Mouse (Mus musculus) kidney, postnatal 25 days (tissue): ENCODE results near the gene Rrp12.

Experiments used
- DNase-seq, 2 experiments: peaks; one replicate each; pipeline ENCODE4 v3.0.0; 2021; ENCODE audit warnings: mixed read lengths in 2 of 2

Rrp12 gene

DNA sequence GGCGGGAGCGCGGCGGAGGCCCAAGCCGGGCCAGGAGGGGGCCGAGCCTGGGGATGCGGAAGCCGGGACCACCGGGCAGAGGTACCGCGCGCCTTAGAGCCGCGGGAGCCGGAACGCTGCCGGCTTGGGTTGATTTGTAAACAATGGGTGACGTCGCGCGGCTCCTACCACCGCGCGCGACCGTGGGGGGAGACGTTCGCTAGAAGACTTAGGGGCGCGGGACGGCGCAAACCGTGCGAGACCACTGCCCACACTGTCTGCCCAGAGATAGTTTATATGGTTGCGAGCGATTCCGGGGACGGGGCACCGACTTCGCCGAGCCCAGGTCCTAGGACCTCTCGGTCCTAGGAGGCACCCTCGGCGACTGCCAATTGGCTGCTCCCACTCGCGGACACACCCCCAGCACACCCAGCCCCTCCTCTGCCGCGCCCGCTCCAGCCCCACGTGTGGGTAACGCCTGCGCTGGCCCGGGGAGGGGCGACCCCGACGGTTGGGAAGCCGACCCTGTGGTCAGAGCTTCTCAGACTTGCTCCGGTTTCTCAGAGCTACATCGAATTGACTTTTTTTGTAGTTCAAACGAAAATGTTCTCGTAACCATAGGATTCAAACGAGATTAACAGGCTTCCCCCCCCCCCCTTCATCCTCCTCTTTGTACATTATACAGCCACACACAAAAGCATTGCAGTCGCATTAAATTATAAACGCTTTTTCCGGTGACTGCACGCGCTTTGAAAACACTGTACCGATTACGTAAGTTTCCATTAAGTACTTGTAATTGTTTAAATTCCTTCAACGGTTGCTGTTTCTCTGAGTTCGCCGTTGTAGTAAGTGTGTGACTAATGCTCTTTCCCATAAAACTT is 47.8 kb downstream of the Rrp12 start, which contains the start of gene Frat2:
TSS of gene Frat2 (minus strand) at position 141 of the 860 bp plus-strand sequence.
- peak; percentile 86 to 95 for DNase-seq

DNA sequence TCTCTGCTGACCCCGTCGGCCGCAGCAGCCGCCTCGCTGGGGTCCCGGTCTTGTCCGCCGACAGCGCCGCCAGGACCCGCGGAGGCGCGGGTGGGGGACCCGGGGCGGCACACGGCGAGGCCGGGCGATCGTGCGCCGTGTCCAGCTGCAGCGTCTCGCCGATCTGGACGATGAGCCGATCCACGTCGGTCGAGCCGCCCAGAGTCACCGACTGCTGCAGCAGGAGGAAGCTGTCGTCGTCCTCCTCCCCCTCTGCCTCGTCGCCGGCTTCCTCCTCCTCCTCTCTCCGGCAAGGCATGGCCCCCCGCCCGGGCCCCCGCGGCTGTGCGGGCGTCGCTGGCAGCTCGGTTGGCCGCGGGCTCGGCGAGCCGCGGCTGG is 48.4 kb downstream of the Rrp12 start:
- peak in 1 of 2 experiments; percentile 26 for DNase-seq

DNA sequence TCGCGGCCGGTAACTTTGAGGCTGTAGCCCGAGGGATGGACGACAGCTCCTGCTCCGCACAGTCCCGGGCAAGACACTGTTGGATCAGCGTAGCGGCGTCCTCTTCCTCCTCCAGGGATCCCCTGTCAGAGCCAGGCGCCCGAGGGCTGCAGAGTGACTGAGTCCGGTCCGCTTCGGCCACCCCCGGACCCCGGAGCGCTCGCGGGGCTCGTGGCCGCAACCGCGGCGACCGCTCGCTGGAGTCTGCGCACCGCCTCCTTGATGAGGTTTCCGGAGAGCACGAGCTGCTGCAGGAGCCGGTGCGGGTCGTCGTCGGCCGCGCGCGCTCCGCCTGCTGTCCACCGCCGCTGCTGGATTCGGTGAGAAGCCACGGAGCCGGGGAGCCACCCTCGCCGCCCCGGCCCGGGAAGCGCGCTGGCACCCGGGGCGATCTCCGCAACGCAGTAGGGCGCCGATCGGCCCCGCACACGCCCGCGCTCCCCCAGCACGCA is 48.8 kb downstream of the Rrp12 start:
- peak; percentile 31 to 56 for DNase-seq

DNA sequence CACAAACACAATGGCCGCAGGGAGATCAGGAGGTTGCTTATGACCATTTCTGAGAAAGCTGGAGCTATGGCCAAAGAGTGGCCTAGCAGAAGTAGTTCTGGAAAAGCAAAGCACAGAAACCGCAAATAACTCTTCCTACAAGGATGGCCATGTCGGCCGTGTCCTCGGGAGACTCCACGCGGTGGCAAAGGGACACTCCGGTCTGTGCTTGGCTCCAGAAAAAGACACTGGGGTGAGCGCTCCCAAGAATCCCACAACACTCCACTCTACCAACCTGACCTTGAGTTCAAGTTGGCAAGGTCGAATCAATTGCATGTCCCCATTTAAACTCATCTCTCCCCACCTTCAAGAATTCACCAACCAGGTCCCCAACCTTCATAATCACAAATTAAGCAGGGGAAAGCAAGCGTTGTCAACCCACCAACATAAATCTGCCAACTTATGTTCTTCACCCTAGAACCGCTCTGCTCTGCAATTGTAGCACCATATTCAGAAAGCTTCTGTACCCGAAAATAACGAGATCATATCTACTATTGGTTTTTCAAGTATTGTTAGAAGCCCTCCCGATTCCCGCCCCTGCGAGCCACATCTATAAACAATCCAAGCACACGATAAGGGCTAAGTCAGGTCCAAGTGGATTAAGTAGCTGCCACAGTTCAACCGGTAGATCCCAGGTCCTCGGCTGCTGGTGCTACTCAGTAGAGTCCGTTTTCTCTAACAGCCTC is 49.4 kb downstream of the Rrp12 start:
- DNase-seq, result no peak

DNA sequence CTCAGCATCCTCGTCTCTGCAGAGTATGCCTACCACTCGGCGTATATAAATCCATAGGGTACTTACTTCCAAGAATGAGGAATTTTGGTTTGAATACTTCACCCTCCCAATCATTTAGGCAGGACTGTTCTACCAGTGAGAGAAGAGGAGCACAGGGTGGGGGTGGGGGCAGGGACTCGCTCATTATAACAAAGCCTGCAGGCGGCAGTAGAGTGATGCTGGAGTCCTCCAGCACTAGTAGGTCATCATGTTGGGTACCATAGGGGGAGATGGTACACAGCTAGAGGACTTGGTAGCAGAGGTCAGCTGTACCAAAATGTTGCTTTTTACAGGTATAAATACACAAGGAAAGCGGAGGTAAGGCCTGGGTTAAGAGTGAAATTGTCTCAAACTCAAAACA is 51.6 kb downstream of the Rrp12 start:
- DNase-seq, result no peak

DNA sequence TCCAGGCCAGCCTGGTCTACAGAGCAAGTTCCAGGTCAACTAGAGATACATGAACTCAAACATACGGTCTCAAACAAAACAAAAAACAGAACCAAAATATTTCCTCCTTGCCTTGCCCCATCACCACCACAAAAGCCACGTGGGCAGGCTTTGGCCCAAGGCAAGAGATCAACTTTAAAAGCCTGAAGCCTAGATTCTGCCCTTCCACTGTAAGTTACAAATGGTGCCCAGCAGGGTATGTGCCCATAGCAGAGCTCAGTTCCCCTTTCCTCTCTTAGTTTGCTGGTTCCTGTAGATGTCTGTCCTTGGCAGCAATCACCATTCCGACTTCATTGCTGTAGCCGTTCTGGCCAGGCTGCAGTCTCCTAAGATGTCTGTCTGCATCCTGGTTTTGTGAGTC is 53.3 kb downstream of the Rrp12 start:
- no peak for DNase-seq

DNA sequence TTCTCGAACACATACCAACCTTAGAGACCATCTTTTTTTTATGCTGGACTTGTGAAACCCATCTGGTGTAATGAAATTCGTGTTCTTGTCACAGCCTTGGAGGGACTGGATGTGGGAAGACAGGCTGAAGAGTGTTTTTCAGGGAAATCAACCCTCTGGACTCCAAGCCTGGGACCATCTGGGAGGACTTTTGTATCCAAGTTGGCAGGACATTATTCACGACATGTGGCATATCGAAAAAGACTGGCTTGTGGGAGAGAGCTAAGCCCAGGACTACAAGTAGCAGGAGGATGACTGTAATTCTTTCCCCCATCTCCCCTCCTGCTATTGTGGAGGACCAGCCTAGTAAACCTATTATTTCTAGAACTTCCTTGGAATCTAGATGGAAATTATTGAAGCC is 53.8 kb downstream of the Rrp12 start:
- no peak for DNase-seq

DNA sequence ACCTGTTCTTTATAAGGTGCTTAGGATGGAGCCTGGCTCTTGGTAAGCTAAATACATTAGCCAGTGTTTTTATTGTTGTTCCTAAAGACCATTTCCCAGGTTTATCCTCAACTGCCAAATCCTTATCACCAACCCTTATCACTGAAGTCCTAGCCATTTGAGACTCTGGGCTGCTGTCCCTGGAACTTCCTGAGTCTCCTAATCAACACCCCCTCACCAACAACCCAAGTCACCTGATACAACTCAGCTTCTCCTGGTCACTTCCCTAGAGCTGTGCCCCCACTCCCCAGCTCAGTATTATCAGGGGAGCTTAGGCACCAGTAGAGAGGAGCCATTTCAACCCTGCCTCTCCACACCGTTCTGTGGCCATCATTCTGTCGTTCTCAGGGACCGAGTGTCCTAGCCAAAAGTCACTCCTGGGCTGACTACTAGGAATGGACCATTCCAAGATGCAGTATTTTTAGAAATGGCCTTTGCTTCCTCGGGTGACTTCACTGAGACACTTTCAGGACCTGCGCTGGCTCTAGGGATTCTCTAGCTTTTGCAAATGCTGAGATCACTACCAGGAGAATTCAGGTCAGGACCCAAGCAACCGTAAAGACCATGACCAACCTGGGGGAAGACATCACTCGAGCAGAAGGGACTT is 54.7 kb downstream of the Rrp12 start:
- no peak for DNase-seq

DNA sequence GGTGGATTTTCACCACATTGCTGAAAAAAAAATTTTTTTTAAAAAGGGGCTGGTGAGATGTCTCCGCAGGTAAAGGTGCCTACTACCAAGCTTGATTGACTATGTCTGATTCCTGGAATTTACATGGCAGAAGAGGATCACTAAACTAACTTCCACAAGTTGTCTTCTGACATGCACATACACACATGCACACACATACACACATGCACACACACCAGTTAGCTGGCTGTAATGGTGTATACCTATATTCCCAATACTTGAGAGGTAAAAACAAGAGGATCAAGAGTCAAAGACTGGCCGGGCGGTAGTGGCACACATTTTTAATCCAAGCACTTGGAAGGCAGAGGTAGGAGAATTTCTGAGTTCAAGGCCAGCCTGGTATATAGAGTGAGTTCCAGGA is 56.3 kb downstream of the Rrp12 start:
- DNase-seq, result no peak

DNA sequence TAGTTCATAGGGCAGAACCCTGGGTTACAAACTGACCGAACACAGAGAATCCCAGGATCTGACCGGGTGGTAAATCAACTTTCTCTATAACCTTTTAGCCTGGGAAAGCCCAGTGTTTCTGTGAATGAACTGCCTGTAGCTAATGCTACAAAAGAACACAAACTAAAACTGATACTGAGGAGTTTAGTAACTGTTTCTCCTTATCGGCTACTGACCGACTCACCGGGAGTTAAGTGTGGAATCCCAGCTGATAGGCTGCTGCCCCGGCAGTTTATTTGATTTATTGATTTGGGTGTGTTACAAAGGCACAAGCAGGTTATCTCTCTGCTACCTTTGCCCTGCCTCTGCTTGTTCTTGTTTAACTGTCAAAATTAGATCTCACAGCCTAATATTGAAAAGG is 57.2 kb downstream of the Rrp12 start:
- DNase-seq, result no peak

DNA sequence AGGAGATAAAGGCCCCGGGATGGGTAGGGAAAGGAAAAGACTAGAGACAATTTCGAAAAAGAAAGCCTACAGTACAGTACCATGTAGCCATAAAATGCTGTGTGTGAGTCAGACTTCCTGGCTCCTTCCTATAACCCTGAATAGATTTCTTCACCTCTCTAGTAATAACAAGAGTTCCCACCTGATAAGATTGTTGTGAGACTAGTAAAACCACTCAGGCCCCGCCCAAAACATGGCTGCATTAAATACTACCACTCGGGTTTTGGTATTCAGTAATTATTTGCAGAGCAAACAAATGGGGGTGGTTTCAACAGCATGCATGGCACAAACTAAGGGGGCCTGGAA is 58.1 kb downstream of the Rrp12 start:
- no peak for DNase-seq

DNA sequence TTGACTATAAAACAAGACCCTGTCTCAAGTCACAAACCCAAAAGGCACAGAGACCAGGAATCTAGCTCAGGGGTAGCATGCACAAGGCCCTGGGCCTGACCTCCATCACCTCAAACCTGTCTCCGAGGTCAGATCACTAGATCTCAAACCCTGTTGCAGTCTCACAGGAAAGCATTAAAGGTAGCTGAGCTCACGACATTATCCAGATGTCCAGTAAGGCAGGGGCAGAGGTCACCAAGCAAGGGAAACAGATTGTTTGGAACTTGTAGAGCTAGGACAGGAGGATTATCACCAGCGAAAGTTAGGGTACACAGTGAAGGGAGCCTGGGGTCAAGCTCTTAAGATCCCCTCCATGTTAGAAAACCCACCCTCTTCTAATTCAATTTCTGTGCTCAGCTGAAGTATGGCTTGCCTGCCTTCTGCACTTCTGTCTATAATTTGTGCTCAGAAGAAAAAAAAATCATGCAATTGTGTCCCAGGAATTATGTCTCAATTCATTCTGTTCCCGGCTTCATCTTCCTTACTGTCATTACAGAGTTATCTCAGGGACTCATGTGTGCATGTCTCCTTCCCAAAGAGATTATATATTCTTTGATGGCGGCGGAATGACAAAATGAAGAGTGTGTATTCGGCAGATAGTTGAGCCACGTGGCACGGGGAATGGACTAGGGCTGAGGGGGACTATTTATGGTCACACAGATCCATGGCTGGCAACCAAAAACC is 58.6 kb downstream of the Rrp12 start:
- DNase-seq, result no peak

DNA sequence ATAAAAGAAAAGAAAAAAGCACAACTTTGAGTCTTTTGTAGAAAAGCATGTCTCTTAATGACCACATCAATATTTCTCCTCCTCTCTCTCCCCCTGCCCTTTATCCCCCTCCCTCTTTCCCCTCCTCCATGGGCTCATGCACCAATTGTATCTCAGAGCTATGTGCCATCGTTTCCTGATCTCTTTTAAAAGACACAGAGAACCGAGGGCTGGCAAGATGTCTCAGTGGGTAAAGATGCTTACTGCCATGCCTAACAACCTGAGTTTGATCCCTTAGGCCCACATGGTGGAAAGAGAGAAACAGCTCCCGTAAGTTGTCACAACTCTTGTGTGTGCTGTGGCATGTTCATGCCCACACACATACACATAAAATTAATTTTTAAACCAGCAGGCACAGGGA is 59.3 kb downstream of the Rrp12 start:
- DNase-seq, result no peak

DNA sequence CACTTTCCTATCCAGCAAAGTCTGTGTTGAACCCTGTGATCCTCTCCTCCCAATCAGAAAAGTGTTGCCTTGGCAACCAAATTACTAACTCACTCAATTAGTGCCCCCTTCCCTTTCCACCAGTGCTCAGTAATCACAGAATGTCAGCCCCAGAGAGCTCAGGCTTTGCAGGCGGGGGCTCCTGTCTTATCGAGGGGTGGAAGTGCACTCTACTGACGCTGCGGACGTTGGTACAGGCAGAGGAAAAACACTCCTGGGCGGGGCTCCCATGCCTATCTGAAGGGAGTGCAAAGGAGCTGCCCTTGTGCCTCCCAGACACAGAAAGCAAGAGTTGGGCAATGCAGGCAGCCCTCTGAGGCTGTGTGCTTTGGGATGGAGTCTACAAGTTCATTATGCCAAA is 60.2 kb downstream of the Rrp12 start:
- DNase-seq, result no peak

DNA sequence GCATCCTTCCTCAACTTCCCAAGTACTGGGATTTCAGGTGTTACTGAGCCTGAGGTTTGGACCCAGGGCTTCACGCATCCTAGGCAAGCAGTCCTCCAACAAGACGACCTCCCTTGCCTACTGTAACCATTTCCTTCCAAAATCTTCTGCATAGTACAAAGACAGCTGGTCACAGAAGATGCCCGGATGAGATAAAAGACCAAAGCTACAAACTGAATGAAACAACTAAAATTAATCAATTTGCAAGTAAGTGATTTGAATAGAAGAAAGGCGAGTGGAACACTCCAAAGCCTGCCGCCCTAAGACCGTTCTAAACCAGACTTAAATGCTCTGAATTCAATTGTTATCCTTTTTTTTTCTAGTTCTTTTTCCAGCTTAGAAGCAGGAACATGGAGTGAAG is 60.6 kb downstream of the Rrp12 start:
- no peak for DNase-seq

DNA sequence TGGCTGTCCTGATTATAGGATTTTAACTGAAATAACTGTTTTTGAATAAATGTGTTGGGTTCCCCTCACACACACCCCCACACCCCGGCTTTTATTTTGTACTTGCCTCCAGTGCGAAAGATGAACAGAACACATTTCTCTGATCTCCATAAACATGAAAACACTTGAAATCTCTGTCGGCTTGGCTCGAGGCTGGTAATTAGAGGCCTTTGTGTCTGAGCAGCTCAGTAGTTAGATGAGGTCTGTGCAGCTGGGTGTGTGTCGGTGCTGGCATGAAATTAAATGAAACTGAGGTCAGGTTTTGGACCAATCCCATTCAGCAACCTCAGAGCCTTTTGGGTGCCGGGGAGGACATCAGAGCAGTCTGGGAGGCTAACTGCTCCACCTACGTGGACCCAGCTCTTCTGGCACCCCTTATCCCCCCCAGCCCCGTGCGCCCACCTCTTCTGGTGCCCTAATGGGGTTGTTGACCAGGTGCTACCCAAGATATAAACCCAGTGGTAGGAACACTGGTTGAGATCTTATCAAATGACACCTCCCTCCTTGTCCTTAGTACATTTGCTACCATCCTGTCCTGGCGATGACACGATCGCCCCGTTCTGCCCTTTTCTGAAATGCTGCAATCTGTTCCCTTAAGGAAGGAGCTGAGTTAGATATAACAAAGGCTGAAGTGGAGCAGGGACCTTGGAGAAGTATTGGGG is 63.3 kb downstream of the Rrp12 start:
- DNase-seq, result no peak

DNA sequence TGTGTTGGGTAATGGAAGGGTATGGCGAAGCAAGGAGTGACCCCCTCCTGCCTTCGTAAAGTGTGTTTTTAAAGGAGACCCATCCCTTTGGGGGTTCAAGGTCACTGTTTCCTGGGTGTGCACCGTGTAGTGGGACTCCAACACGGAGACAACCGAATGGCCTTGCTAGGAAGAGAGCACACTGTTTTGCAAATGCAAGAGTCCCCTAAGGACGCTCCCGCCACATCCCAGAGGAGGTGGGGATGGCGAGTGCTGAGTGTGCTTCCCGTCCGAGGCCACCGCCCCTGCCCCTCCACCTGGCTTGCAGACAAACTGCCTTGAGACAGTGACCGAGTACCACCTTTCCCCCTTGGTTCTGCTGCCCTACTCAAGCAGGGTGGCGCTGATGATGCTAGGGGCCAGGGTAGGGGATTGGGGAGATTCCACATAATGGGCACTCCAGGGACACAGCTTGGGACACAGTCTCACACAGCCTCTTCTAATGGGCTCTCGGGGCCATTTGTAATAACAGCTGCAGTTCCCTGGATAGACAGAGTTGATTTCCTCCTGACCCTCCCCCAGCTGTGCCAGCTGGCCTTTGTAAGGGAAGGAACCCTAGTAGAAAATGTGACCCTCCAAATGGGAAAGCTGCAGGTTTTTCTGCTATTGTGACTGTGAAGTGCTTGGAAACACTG is 64.1 kb downstream of the Rrp12 start:
- no peak for DNase-seq

DNA sequence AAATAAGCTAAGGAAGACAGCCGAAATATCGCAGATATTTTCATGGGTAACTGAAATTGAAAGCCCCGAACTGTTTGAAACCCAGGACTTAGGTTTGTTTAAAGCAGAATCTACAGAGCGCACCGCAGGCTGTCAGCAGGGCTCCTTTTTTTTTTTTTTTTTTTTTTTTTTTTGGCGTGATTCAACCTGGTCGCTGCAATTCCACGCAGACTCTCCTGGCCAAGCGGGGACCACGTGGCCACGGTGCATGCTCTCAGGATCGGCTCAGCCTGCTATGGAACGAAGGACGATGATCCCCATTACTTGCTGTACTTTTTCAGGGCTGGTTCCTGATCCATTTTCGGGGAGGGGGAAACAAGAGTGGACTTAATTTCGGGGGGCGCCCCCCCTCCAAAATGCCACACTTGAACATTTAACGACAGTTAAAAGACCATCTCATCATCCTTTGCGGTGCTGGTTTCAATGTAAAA is 64.8 kb downstream of the Rrp12 start:
- DNase-seq, result peak; percentile 34 to 66

DNA sequence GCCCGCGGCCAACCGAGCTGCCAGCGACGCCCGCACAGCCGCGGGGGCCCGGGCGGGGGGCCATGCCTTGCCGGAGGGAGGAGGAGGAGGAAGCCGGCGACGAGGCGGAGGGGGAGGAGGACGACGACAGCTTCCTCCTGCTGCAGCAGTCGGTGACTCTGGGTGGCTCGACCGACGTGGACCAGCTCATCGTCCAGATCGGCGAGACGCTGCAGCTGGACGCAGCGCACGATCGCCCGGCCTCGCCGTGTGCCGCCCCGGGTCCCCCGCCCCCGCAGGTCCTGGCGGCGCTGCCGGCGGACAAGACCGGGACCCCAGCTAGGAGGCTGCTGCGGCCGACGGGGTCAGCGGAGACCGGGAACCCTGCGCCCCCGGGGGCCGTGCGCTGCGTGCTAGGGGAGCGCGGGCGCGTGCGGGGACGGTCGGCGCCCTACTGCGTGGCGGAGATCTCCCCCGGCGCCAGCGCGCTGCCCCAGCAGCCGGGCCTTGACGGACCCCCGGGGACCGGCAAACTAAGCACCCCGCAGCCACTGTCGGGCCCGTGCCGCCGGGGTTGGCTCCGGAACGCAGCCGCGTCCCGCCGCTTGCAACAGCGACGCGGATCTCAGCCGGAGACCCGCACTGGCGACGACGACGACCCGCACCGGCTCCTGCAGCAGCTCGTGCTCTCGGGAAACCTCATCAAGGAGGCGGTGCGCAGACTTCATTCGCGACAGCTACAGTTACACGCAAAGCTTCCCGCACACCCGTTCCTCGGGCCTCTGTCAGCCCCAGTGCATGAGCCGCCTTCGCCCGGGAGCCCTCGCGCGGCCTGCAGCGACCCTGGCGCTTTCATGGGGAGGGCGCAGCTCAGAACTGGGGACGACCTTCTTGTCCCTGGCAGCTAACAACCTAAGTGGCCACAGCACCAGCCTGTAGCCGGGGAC is 65.6 kb downstream of the Rrp12 start:
- peak; percentile 63 to 80 for DNase-seq

DNA sequence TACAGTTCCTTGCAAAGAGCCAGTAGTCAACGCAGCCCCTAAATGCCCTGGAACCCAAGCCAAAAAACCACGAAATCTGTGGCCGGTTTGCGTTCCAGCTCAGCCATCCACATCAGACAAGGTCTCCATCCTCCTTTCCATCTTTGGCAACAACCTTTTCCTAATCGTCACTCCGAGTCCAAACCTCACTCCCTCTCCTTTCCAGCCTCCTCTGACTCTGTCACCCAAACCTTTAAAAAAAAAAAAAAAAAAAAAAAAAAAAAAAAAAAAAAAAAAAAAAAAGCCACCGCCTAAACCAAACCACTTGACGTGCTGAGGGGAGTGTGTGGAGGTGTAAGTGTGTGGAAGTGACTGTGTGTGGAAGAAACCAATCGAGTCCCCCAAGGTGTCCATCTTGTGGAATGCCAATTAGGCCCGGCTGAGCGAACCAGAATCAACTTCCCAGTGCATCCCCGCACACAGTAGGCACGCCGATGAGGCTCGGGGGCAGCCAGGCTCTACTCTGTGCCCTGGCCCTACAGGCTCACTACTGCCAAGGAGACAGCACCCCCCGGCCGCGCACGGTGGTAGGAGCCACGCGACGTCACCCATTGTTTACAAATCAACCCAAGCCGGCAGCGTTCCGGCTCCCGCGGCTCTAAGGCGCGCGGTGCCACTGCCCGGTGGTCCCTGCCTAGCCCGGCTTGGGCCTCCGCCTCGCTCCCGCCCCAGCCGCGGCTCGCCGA is 66.4 kb downstream of the Rrp12 start, which contains the start of gene Frat1:
TSS of gene Frat1 (plus strand) at position 590 of the 725 bp plus-strand sequence.
- DNase-seq, result peak; percentile 85 to 90
